Mouse (Mus musculus) thymus, adult 2 months (tissue): ENCODE data around the gene Gm10271. TPM values are rescaled to one million over a fixed set of nuclear protein-coding genes. Genes with fewer than 3 reads are reported as not detected.

ENCODE experiments used
- DNase-seq: peaks from one replicate; pipeline ENCODE4 v3.0.0; 2021
- H3K27ac ChIP-seq: fragments of 200-500 bp; 2 replicates; pipeline ENCODE4 v1.5.1; 2012; ENCODE audit warnings: low read length, control low read depth; ENCODE audit not compliant: control insufficient read depth, insufficient read depth
- H3K27me3 ChIP-seq: fragments of 200-500 bp; 2 replicates; pipeline ENCODE4 v1.6.1; 2012; ENCODE audit warnings: mild to moderate bottlenecking, low read length, moderate library complexity, mixed read lengths; ENCODE audit not compliant: control insufficient read depth, insufficient read depth
- H3K36me3 ChIP-seq: fragments of 200-500 bp; 2 replicates; pipeline ENCODE4 v1.6.1; 2012; ENCODE audit warnings: mild to moderate bottlenecking, low read length, moderate library complexity; ENCODE audit not compliant: control insufficient read depth, insufficient read depth
- H3K4me1 ChIP-seq: fragments of 200-500 bp; replicated peaks from 2 replicates; pipeline ENCODE4 v1.6.1; 2012; ENCODE audit warnings: low read length; ENCODE audit not compliant: control insufficient read depth, insufficient read depth
- H3K4me3 ChIP-seq: fragments of 200-500 bp; 2 replicates; pipeline ENCODE4 v1.5.1; 2012; ENCODE audit warnings: mild to moderate bottlenecking, low read length, control low read depth, moderate library complexity; ENCODE audit not compliant: control insufficient read depth, insufficient read depth
- CTCF ChIP-seq: fragments of 200-500 bp; IDR thresholded peaks from 2 replicates; pipeline ENCODE4 v1.5.1; 2012; ENCODE audit warnings: mild to moderate bottlenecking, control low read depth, low read length, moderate library complexity, borderline replicate concordance; ENCODE audit not compliant: control insufficient read depth, poor library complexity, insufficient read depth; ENCODE audit errors: extremely low read depth
- POLR2A ChIP-seq: fragments of 200-500 bp; IDR thresholded peaks from 2 replicates; pipeline ENCODE4 v1.6.1; 2012; ENCODE audit warnings: mild to moderate bottlenecking, low read length, control low read depth, moderate library complexity; ENCODE audit not compliant: control insufficient read depth, poor library complexity, insufficient read depth; ENCODE audit errors: extremely low read depth
- WGBS: fragments of 180-500 bp; shearing (Covaris S2); methylation state at CpG from one replicate; pipeline ENCODE4 v1.1.7; 2018; 5-methylcytosine and 5-hydroxymethylcytosine counted together
- polyA plus RNA-seq: library from polyadenylated mRNA; depleted of rRNA; stranded (reverse); fragments of >200 nt; gene quantifications from 2 replicates; pipeline ENCODE4 v1.2.3, GENCODE M21; 2012

Gene Gm10271
- polyA plus RNA-seq, 1 experiment = not detected

DNA sequence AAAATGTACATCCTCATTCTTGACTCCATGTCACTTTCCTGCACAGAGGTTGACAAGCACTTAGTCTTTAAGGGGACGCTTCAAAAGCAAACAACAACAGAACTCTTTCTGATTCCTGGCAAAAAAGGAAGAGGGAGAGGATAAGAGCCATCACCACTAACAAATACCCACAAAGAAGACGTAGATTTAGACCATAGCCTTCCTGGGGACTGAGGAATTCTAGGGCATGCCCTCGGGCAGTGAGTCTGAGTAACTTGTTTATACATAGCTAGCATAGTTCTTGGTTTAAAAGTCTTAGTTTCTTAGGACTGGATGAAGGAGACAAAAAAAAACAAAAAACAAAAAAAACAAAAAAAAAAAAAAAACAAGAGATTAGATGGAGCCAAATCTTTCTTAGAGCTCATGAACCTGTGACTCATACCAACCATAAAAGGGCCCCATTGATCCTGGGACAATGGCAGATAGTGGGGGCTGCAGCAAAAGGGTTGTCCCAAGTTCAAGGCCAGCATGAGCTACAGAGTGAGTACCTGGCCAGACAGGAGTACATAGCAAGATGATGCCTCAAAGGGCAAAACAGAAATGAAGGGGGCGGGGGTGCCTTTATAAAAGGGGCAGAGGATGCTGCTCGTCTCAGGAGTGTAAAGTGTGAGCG lies 23.3 kb upstream of the Gm10271 start:
- no peak for TF ChIP-seq POLR2A
- no peak for TF ChIP-seq CTCF
- no peak for DNase-seq
- Histone ChIP-seq H3K4me1 (no peaks in the 10 kb centered on the region), H3K4me3 (no peak overlapping the region), H3K36me3 (no peaks in the 10 kb centered on the region), H3K27ac (no peak overlapping the region), H3K27me3 (no peaks in the 10 kb centered on the region)
- WGBS = 76% methylated on average over 6 of the region's 6 CpGs

DNA sequence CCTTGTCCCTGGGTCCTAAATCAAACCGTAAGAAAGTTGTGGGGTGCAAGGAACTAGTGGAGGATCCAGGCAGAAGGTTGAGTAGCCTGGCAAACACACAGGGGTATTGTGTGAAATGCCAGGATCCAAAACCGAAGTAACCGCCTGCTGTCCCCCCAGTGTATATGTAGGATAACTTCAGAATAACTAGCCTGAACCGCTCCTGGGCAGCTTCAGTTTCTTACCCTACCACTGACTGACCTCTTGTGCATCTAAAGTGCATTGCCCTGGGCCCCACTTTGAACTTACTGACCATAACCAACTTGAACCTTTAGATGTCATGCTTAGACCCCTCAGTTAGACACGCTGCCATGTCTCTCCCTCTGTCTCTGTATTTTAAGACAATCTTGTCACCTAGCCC lies 22.8 kb upstream of the Gm10271 start:
- H3K27me3 ChIP-seq = no peaks in the 10 kb centered on the region
- 92% methylated on average over 5 of the region's 5 CpGs for WGBS
- H3K4me1 ChIP-seq = no peaks in the 10 kb centered on the region
- TF ChIP-seq POLR2A (no peak), CTCF (no peak)
- H3K36me3 ChIP-seq = no peaks in the 10 kb centered on the region
- DNase-seq = no peak
- no peak overlapping the region for H3K27ac ChIP-seq
- no peak overlapping the region for H3K4me3 ChIP-seq

DNA sequence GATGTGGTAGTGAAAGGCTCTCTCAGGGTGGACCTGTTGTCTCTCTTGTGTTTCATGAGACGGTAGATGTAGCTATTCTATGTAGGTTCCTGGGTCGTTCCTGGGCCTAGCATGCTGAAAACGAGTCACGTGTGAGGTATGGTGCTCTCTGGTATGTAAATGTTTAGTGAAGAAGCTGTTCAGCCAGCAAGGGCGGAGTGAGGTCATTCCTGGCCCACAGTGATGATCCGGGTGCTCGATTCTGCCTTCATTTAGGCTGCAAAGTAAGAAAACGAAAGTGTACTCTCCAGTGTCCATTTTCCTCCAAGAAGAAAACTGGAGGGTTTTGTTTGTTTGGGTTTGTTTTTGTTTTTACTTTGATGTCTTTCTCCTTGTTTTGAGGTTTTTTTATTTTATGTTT lies 21.6 kb upstream of the Gm10271 start:
- H3K4me1 ChIP-seq = no peaks in the 10 kb centered on the region
- H3K27me3 ChIP-seq = no peaks in the 10 kb centered on the region
- no peak for DNase-seq
- no peak overlapping the region for H3K27ac ChIP-seq
- TF ChIP-seq CTCF = no peak
- no peak for TF ChIP-seq POLR2A
- H3K4me3 ChIP-seq = no peak overlapping the region
- WGBS = 92% methylated on average over 8 of the region's 8 CpGs
- no peaks in the 10 kb centered on the region for H3K36me3 ChIP-seq

DNA sequence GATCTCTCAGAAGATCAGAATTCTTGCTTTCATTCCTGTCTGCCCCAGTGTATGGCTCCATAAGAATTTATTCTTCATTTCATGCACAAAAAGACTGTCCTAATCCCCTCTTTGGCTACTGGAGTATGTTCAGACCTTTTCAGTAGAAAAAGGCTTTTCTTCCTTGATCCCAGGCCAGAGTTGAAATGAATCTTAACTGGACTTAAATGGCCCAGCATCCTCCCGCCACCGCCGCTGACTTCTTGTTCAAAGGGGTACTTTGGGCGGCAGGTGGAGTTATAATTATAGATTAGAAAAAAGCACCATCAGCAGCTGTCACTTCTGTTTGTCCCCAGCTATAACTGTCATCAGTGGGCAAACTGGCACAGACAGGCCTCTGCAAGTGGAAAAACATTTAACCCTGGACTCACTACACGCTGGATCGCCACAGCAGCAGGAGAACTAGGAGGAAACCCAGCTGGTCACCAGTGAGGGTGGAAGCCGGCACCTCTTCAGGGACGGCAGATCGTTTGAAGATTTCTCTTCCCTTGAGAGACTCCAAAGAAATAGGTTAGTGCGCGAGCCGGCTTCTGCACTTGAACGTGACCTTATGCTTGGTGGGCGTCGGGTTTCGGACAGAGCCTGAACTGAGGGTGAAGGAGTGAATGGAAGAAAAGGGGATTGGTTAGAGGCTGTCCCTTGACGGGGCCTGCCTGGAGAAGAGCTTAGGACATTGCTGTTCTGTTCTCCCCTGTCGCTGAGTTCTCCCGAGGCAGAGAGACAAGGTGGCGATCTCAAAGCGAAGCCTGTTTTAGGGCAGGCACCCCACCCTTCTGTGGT lies 14.1 kb upstream of the Gm10271 start, which contains the start of gene Best3:
TSS of gene Best3 (plus strand) at position 51 of the 819 bp plus-strand sequence.
- no peak within 1 kb of the TSS for H3K4me3 ChIP-seq
- DNase-seq = no peak
- no peak within 1 kb of the TSS for H3K27ac ChIP-seq
- TF ChIP-seq POLR2A (no peak), CTCF (no peak)
- H3K27me3 ChIP-seq = no peaks in the 10 kb centered on the region
- no peaks in the 10 kb centered on the region for H3K36me3 ChIP-seq
- WGBS = 88% methylated on average over 21 of the region's 21 CpGs
- no peaks in the 10 kb centered on the region for H3K4me1 ChIP-seq

DNA sequence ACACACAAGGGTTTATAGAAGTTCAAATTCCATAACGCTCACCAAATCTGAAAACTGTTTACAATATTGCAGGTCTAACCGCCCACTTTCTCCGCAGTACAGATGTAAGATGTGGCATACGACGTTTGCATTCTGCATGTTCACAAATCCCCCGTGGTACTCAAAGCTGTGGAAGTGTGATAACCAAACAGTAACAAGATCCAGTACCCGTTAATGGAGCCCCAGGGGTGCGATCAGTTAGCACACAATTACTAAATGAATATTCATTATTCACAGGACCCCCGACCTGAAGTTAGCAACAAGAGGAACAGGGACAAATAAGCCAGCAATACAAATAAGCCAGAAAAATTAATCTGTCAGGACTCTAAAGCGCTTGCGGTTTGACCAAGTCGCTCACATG lies 12.4 kb upstream of the Gm10271 start:
- WGBS = 90% methylated on average over 12 of the region's 12 CpGs
- DNase-seq = no peak
- Histone ChIP-seq H3K4me3 (no peak overlapping the region), H3K36me3 (no peaks in the 10 kb centered on the region), H3K27ac (no peak overlapping the region), H3K27me3 (no peaks in the 10 kb centered on the region), H3K4me1 (no peaks in the 10 kb centered on the region)
- TF ChIP-seq POLR2A (no peak), CTCF (no peak)

DNA sequence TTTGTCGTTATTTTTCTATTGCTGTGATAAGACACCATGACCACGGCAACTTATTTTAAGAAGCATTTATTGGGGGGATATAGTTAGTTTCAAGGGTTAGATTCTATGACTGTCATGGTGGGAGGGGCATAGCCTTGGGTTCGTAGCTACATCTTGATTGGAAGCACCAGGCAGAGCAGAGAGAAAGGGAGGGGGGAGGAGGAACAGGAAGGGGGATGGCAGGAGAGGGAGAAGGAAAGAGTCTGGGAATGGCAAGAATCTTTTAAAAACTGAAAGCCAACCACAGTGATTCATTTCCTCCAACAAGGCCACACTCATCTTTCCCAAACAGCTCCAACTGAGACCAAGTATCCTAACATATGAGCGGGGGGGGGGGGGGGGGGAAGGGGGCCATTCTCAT lies 10.1 kb upstream of the Gm10271 start:
- WGBS = 81% methylated on average over 4 of the region's 4 CpGs
- H3K36me3 ChIP-seq = no peaks in the 10 kb centered on the region
- H3K27ac ChIP-seq = no peak overlapping the region
- no peaks in the 10 kb centered on the region for H3K4me1 ChIP-seq
- no peak overlapping the region for H3K4me3 ChIP-seq
- no peak for DNase-seq
- TF ChIP-seq CTCF (no peak), POLR2A (no peak)
- no peaks in the 10 kb centered on the region for H3K27me3 ChIP-seq
